Mouse (Mus musculus): ENCODE results near the gene Lgr4. TPM values are rescaled to one million over a fixed set of nuclear protein-coding genes. Genes with fewer than 3 reads are reported as not detected.

Gene Lgr4
- polyA plus RNA-seq, 1 experiment from 2014 or later, result 19.7 TPM

DNA sequence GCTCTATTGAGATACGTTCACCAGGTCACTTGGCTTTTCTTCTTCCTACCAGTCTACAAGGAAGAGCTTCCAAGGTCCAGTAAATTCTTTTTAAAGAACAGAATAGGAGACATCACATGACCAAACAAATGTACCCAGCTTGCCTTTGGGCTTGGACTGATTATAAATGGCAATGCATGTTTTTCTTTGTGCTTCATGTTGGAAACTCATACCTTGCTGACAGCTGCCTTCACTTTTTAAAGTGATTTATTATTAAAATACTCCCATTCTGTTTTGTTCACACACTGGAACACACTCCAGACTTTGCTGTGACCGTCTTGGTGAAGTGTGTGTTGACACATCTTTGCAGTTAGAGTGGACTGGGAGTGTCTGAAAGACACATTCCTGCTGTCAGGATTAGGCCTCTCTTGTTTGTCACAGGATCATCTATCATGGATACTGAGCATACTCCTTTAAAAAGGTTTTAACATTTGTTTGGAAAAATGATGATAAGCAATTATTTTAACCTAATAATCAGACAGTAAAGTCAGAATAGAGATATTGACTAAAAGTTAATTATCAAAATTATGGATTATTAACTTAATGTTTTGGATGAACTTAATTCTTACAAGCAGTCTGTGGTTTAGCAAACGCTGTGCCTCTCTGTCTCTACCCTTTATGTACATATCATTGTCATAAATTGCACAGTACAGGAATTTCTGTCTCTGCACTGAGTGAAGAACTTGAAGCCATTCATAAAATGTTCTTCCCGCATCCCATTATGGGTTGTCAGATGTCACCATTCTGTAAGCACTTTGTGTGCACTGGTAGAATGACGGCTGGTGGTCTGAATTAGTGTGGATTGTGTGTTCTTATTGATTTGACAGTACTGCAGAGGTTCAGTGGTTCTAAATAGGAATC is 125.7 kb downstream of the Lgr4 start:
- Histone ChIP-seq H3K27ac (ENCODE audit: low read depth, low read length) (no peak overlapping the region), H3K9ac (ENCODE audit: low read length) (no peak overlapping the region), H3K36me3 (ENCODE audit: control insufficient read depth, insufficient read depth, low read length) (no peaks in the 10 kb centered on the region), H3K4me2 (ENCODE audit: low read depth) (no peak overlapping the region), H3K4me1 (ENCODE audit: control insufficient read depth, insufficient read depth, low read length) (no peaks in the 10 kb centered on the region), H3K4me3 (ENCODE audit: low read depth, low read length) (no peak overlapping the region), H3K9me3 (ENCODE audit: control insufficient read depth, low read length) (no peaks in the 10 kb centered on the region), H3K27me3 (ENCODE audit: control insufficient read depth, insufficient read depth, low read length) (no peaks in the 10 kb centered on the region)
- DNase-seq (ENCODE audit: low spot score) (no peak), ATAC-seq (ENCODE audit: insufficient read depth, low FRiP score, low TSS enrichment) (no peak)
- WGBS, result 73% methylated on average over 5 of the region's 5 CpGs

- no peak overlapping the region for H3K4me3 ChIP-seq (ENCODE audit: low read depth, low read length)
- H3K27me3 ChIP-seq (ENCODE audit: control insufficient read depth, insufficient read depth, low read length), result no peaks in the 10 kb centered on the region
- H3K4me2 ChIP-seq (ENCODE audit: low read depth), result no peak overlapping the region
- H3K36me3 ChIP-seq (ENCODE audit: control insufficient read depth, insufficient read depth, low read length), result no peaks in the 10 kb centered on the region
- ATAC-seq (ENCODE audit: insufficient read depth, low FRiP score, low TSS enrichment) (no peak), DNase-seq (ENCODE audit: low spot score) (no peak)
- no peaks in the 10 kb centered on the region for H3K9me3 ChIP-seq (ENCODE audit: control insufficient read depth, low read length)
- 57% methylated on average over 4 of the region's 4 CpGs for WGBS
- H3K9ac ChIP-seq (ENCODE audit: low read length), result no peak overlapping the region
- H3K4me1 ChIP-seq (ENCODE audit: control insufficient read depth, insufficient read depth, low read length), result no peaks in the 10 kb centered on the region
- H3K27ac ChIP-seq (ENCODE audit: low read depth, low read length), result no peak overlapping the region
Observed at GRCm38 (mm10) chr2:110058424-110058823, 141.0 kb downstream of the Lgr4 start.

DNA sequence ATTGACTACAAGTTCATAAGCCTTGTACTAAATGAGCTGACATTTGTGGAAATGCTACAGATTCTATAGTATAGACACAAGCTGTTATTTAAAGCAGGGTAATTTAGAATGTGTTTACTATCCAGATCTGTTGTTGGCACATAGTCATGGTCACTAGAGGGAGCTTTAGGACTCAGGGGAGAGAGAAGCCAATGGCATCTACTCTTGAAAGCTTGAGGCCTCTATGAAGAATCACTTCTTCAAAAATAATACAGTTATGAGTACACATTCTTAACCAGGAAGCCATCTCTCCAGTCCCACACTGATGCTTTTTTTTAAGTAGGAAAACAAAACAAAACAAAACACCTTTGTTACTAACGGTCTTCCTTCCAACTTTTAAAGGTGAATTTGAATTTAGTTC is 145.7 kb downstream of the Lgr4 start:
- Histone ChIP-seq H3K4me1 (ENCODE audit: control insufficient read depth, insufficient read depth, low read length) (no peaks in the 10 kb centered on the region), H3K9ac (ENCODE audit: low read length) (no peak overlapping the region), H3K27me3 (ENCODE audit: control insufficient read depth, insufficient read depth, low read length) (no peaks in the 10 kb centered on the region), H3K4me2 (ENCODE audit: low read depth) (no peak overlapping the region), H3K36me3 (ENCODE audit: control insufficient read depth, insufficient read depth, low read length) (no peaks in the 10 kb centered on the region), H3K27ac (ENCODE audit: low read depth, low read length) (no peak overlapping the region), H3K4me3 (ENCODE audit: low read depth, low read length) (no peak overlapping the region), H3K9me3 (ENCODE audit: control insufficient read depth, low read length) (no peaks in the 10 kb centered on the region)
- 88% methylated on average over 1 of the region's 1 CpGs for WGBS
- ATAC-seq (ENCODE audit: insufficient read depth, low FRiP score, low TSS enrichment) (no peak), DNase-seq (ENCODE audit: low spot score) (no peak)

Other genes with a start within 250 kb of the Lgr4 start
- 2.7 and 2.9 TPM in 2 replicates for gene Bdnf, start 242.9 kb upstream of the Lgr4 start, polyA plus RNA-seq (2014; fragmentation: Nextera tagmentation; extraction: Ambion mirVana)
- 136 and 146 TPM in 2 replicates for gene Lin7c, start 26.8 kb upstream of the Lgr4 start, polyA plus RNA-seq (2014; fragmentation: Nextera tagmentation; extraction: Ambion mirVana)
- 52.3 and 53.8 TPM in 2 replicates for gene Ccdc34, start 100.2 kb downstream of the Lgr4 start, polyA plus RNA-seq (2014; fragmentation: Nextera tagmentation; extraction: Ambion mirVana)

Data from neural tube, embryonic 11.5 days (tissue).